Mouse (Mus musculus): Measurements from ENCODE around the gene Scamp3. TPM values are rescaled to one million over a fixed set of nuclear protein-coding genes. Genes with fewer than 3 reads are reported as not detected.
A peak's percentile ranks its signal among the peaks of the same experiment; 100 is the strongest.

The Scamp3 gene
- polyA plus RNA-seq, 1 experiment from 2014 or later, result 128 TPM

DNA sequence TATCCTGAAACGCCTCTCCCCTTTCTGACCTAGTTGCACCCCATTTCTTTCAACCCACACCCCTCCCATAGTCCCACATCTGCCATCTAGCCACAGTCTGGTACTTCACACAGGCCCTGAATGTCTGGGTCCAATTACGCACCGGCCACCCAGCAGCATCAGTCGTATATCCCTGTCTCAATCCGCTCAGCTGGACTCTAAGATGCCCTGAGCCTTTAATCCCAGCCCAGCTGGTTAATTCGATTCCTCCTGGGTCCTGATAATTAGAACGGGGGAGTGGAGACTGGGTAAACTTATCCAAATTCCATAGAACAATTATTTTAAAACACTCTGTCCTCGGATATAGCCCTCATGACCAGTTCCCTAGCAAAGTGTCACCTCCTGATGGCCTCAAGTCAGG lies 31.7 kb upstream of the Scamp3 start:
- no peaks in the 10 kb centered on the region for H3K27me3 ChIP-seq (replicated peaks; ENCODE audit: control insufficient read depth, insufficient read depth, low read length)
- no peak for ATAC-seq
- no peak overlapping the region for H3K27ac ChIP-seq (ENCODE audit: low read length)
- no peak overlapping the region for H3K4me2 ChIP-seq (ENCODE audit: low read length)
- H3K36me3 ChIP-seq (ENCODE audit: control insufficient read depth, insufficient read depth), result no peaks in the 10 kb centered on the region
- H3K4me3 ChIP-seq (replicated peaks; ENCODE audit: low read length), result no peak overlapping the region
- 21% methylated on average over 8 of the region's 8 CpGs for WGBS
- H3K9ac ChIP-seq (replicated peaks; ENCODE audit: low read depth, low read length), result no peak overlapping the region
- H3K4me1 ChIP-seq (replicated peaks; ENCODE audit: control insufficient read depth, insufficient read depth, low read length), result no peaks in the 10 kb centered on the region
- H3K9me3 ChIP-seq (ENCODE audit: control insufficient read depth, low read length), result no peaks in the 10 kb centered on the region

DNA sequence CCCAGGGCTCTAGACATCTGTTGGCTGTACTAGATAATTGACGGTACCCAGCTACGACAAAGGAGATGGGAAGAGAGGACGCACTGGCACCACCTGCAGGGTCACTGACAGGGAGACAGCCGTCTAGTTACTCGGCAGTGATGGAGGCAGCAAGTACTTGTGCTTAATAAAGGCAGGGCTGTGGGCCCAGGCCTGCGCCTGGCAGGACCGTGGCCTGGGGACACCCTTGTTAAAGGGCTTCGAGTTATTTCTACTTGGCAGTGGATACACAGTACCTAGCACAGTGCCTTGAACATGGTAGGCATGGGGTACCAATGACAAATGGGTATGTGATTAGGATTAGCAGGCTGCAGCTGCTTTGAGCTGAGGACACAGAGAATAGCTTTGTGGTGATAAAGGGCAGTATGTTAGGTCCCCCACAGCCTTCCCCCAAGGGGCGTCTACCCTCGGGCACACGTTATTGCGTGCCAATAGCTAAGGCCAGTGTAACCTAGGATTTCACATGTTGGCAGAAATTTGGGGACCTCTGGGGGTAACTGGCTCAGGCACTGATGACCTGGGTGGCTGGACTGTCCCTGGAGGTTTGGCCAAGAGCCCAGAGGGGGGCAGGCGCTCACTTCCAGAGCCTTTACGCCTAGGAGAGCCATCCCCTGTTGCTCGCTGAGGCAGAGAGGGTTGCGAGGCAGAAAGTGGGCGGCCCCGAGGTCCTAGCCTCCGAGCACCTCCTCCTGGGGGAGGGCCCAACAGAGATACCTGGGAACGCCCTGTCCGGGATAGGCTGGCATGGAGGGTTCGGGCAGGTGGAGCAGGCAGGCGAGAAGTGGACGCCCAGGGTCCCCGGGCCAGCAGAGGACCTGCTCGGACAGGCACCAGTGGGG lies 29.9 kb upstream of the Scamp3 start:
- H3K27ac ChIP-seq (ENCODE audit: low read length), result no peak overlapping the region
- no peaks in the 10 kb centered on the region for H3K9me3 ChIP-seq (ENCODE audit: control insufficient read depth, low read length)
- ATAC-seq, result no peak
- H3K4me3 ChIP-seq (replicated peaks; ENCODE audit: low read length), result no peak overlapping the region
- no peaks in the 10 kb centered on the region for H3K36me3 ChIP-seq (ENCODE audit: control insufficient read depth, insufficient read depth)
- H3K4me1 ChIP-seq (replicated peaks; ENCODE audit: control insufficient read depth, insufficient read depth, low read length), result no peaks in the 10 kb centered on the region
- H3K9ac ChIP-seq (replicated peaks; ENCODE audit: low read depth, low read length), result no peak overlapping the region
- no peak overlapping the region for H3K4me2 ChIP-seq (ENCODE audit: low read length)
- 25% methylated on average over 26 of the region's 26 CpGs for WGBS
- H3K27me3 ChIP-seq (replicated peaks; ENCODE audit: control insufficient read depth, insufficient read depth, low read length), result no peaks in the 10 kb centered on the region

DNA sequence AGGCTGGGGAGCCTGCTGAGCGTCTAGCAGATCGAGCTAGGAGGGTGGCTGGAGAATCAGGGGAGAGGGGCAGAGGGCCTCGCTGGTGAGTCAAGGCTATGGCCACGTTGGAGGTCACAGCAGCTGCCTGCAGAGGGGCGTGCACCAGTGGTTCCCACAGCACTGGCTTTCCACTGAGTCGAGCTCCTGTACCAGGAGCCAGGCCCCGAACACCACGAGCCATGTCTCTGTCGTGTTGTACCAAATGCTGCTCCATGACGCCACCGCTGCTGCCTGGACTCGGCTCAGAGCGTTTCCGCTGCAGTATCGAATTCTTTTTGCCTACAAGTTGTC lies 29.3 kb upstream of the Scamp3 start:
- Histone ChIP-seq H3K27ac (ENCODE audit: low read length) (no peak overlapping the region), H3K9ac (replicated peaks; ENCODE audit: low read depth, low read length) (no peak overlapping the region), H3K4me2 (ENCODE audit: low read length) (no peak overlapping the region), H3K9me3 (ENCODE audit: control insufficient read depth, low read length) (no peaks in the 10 kb centered on the region), H3K27me3 (replicated peaks; ENCODE audit: control insufficient read depth, insufficient read depth, low read length) (no peaks in the 10 kb centered on the region), H3K36me3 (ENCODE audit: control insufficient read depth, insufficient read depth) (no peaks in the 10 kb centered on the region), H3K4me3 (replicated peaks; ENCODE audit: low read length) (no peak overlapping the region), H3K4me1 (replicated peaks; ENCODE audit: control insufficient read depth, insufficient read depth, low read length) (no peaks in the 10 kb centered on the region)
- ATAC-seq, result no peak
- 16% methylated on average over 15 of the region's 15 CpGs for WGBS

DNA sequence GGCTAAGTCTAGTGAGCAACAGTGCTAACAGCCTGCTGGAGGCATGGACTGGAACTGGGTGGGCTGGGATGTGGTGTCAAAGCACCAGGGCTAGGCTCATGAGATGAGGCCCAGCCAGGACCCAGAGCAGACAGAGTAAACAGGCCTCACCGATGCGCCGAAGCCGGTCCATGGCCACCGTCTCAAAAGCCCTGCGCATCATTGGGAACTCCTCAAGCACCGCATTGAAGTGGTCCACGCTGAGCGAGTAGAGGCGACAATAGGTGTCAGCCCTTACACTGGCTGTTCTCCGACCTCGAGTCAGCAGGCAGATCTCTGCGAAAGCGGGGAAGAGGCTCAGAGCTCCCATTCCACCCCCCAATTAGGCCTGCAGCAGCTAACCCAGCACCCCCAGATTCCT lies 28.7 kb upstream of the Scamp3 start:
- no peak overlapping the region for H3K9ac ChIP-seq (replicated peaks; ENCODE audit: low read depth, low read length)
- ATAC-seq, result no peak
- H3K36me3 ChIP-seq (ENCODE audit: control insufficient read depth, insufficient read depth), result no peaks in the 10 kb centered on the region
- H3K4me2 ChIP-seq (ENCODE audit: low read length), result no peak overlapping the region
- H3K4me3 ChIP-seq (replicated peaks; ENCODE audit: low read length), result no peak overlapping the region
- no peaks in the 10 kb centered on the region for H3K27me3 ChIP-seq (replicated peaks; ENCODE audit: control insufficient read depth, insufficient read depth, low read length)
- H3K4me1 ChIP-seq (replicated peaks; ENCODE audit: control insufficient read depth, insufficient read depth, low read length), result no peaks in the 10 kb centered on the region
- H3K9me3 ChIP-seq (ENCODE audit: control insufficient read depth, low read length), result no peaks in the 10 kb centered on the region
- 71% methylated on average over 14 of the region's 14 CpGs for WGBS
- H3K27ac ChIP-seq (ENCODE audit: low read length), result no peak overlapping the region

DNA sequence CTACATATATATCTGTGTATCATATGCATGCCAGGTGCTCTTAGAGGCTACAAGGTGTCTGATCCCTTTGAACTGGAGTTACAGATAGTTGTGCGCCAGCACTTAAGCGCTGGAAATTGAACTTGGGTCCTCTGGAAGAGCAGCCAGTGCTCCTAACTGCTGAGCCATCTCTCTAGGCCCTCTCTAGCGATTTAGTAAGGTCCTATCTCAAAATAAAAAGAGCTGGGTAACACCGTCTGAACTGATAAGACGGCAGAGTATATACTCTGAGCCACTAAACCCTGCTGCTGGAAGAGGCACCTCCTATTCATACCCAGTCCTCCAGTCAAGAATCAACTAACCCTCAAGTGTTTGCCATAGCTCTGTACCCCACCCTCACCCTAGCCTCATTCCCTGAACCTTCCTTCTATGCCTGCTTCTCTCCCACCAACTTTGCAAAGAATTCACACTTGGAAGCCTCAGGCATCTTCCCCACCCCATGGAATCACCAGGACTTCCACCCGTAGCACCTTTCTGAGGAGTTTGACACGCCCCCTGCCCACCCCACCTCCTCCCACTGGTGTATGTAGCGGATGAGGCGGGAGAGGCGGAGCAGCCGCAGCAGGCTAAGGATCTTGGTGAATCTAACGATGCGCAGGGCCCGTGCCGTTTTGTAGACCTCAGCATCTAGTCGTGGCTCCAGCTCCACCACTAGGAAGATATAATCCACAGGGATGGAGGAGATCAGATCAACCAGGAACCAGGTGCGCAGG lies 25.0 kb upstream of the Scamp3 start:
- H3K36me3 ChIP-seq (ENCODE audit: control insufficient read depth, insufficient read depth), result no peaks in the 10 kb centered on the region
- no peaks in the 10 kb centered on the region for H3K27me3 ChIP-seq (replicated peaks; ENCODE audit: control insufficient read depth, insufficient read depth, low read length)
- no peak overlapping the region for H3K4me2 ChIP-seq (ENCODE audit: low read length)
- no peak for ATAC-seq
- whole genome bisulfite sequencing, result 65% methylated on average over 17 of the region's 17 CpGs
- no peaks in the 10 kb centered on the region for H3K4me1 ChIP-seq (replicated peaks; ENCODE audit: control insufficient read depth, insufficient read depth, low read length)
- no peak overlapping the region for H3K4me3 ChIP-seq (replicated peaks; ENCODE audit: low read length)
- H3K9me3 ChIP-seq (ENCODE audit: control insufficient read depth, low read length), result no peaks in the 10 kb centered on the region
- H3K27ac ChIP-seq (ENCODE audit: low read length), result no peak overlapping the region
- H3K9ac ChIP-seq (replicated peaks; ENCODE audit: low read depth, low read length), result no peak overlapping the region

DNA sequence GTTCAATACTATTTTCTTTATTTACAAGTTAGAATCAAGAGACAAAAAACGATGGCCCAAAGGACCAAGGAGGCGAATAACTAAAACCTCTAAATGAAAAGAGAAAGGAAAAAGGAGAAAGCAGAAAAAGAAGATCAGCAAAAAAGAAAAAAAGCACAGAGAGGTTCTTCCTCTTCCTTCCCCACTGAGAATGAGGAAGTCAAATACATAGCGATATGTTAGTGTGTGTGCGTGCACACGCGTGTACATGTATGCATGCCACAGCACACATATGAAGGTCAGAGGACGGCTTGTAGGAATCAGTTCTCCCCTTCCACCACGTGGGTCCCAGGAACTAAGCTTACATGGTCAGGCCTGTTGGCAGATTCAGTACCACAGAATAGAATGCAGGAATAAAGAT lies 20.3 kb upstream of the Scamp3 start:
- H3K9ac ChIP-seq (replicated peaks; ENCODE audit: low read depth, low read length), result no peak overlapping the region
- H3K36me3 ChIP-seq (ENCODE audit: control insufficient read depth, insufficient read depth), result no peaks in the 10 kb centered on the region
- no peaks in the 10 kb centered on the region for H3K9me3 ChIP-seq (ENCODE audit: control insufficient read depth, low read length)
- H3K4me2 ChIP-seq (ENCODE audit: low read length), result no peak overlapping the region
- 89% methylated on average over 8 of the region's 8 CpGs for WGBS
- ATAC-seq, result no peak
- no peak overlapping the region for H3K4me3 ChIP-seq (replicated peaks; ENCODE audit: low read length)
- H3K27me3 ChIP-seq (replicated peaks; ENCODE audit: control insufficient read depth, insufficient read depth, low read length), result no peaks in the 10 kb centered on the region
- H3K27ac ChIP-seq (ENCODE audit: low read length), result no peak overlapping the region
- H3K4me1 ChIP-seq (replicated peaks; ENCODE audit: control insufficient read depth, insufficient read depth, low read length), result peaks cover 18% of the 10 kb centered on the region

- ATAC-seq, result no peak
- Histone ChIP-seq H3K9ac (replicated peaks; ENCODE audit: low read depth, low read length) (peak overlapping the region; percentile 81), H3K9me3 (ENCODE audit: control insufficient read depth, low read length) (no peaks in the 10 kb centered on the region), H3K4me2 (ENCODE audit: low read length) (peak overlapping the region; percentile 79), H3K27me3 (replicated peaks; ENCODE audit: control insufficient read depth, insufficient read depth, low read length) (no peaks in the 10 kb centered on the region), H3K4me1 (replicated peaks; ENCODE audit: control insufficient read depth, insufficient read depth, low read length) (peaks cover 18% of the 10 kb centered on the region), H3K27ac (ENCODE audit: low read length) (0 out of 2 replicates have a peak overlapping the region, but pooled peaks have one; percentile 3), H3K4me3 (replicated peaks; ENCODE audit: low read length) (peak overlapping the region; percentile 80), H3K36me3 (ENCODE audit: control insufficient read depth, insufficient read depth) (no peaks in the 10 kb centered on the region)
- 16% methylated on average over 7 of the region's 7 CpGs for WGBS
Observed at GRCm38 (mm10) chr3:89158651-89159050, 18.6 kb upstream of the Scamp3 start.

DNA sequence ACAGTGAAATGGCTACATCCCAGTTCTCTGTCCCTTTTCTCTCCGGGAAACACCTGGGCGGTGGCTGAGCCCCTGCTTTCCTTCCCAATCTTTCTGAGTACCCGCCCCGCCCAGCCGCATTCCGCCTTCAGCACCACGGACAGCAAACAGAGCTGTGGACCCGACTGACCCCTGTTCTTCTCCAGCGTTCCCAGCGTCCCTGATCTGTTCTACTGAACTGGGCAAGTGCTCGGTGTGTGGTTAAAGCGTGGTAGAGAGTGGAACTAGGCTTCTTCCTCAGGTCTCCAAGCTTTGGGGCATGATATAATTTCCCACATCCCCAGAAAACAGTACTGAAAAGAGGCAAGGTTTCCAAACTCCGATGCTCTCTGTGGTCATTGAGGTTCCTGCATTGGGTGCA lies 18.1 kb upstream of the Scamp3 start:
- Histone ChIP-seq H3K4me3 (replicated peaks; ENCODE audit: low read length) (peak overlapping the region; percentile 80), H3K4me1 (replicated peaks; ENCODE audit: control insufficient read depth, insufficient read depth, low read length) (peaks cover 24% of the 10 kb centered on the region), H3K9ac (replicated peaks; ENCODE audit: low read depth, low read length) (peak overlapping the region; percentile 81), H3K36me3 (ENCODE audit: control insufficient read depth, insufficient read depth) (no peaks in the 10 kb centered on the region), H3K27me3 (replicated peaks; ENCODE audit: control insufficient read depth, insufficient read depth, low read length) (no peaks in the 10 kb centered on the region), H3K9me3 (ENCODE audit: control insufficient read depth, low read length) (no peaks in the 10 kb centered on the region), H3K27ac (ENCODE audit: low read length) (no peak overlapping the region; the same call in 1 of the 2 replicates), H3K4me2 (ENCODE audit: low read length) (peak overlapping the region; percentile 79)
- no peak for ATAC-seq
- WGBS, result under 1% methylated on average over 13 of the region's 13 CpGs

- under 1% methylated on average over 60 of the region's 66 CpGs for WGBS
- H3K4me3 ChIP-seq (replicated peaks; ENCODE audit: low read length), result peak within 1 kb of the TSS; percentile 80
- no peak within 1 kb of the TSS; the same call in 1 of the 2 replicates for H3K27ac ChIP-seq (ENCODE audit: low read length)
- no peaks in the 10 kb centered on the region for H3K27me3 ChIP-seq (replicated peaks; ENCODE audit: control insufficient read depth, insufficient read depth, low read length)
- no peaks in the 10 kb centered on the region for H3K9me3 ChIP-seq (ENCODE audit: control insufficient read depth, low read length)
- peaks cover 25% of the 10 kb centered on the region for H3K4me1 ChIP-seq (replicated peaks; ENCODE audit: control insufficient read depth, insufficient read depth, low read length)
- peak within 1 kb of the TSS; percentile 79 for H3K4me2 ChIP-seq (ENCODE audit: low read length)
- peak within 1 kb of the TSS; percentile 81 for H3K9ac ChIP-seq (replicated peaks; ENCODE audit: low read depth, low read length)
- peak; percentile 78 for ATAC-seq
- no peaks in the 10 kb centered on the region for H3K36me3 ChIP-seq (ENCODE audit: control insufficient read depth, insufficient read depth)
Observed at GRCm38 (mm10) chr3:89159616-89160344, 17.5 kb upstream of the Scamp3 start, which contains the start of gene Hcn3. Gene Hcn3, minus strand, starts transcription at chr3:89160196.

All from forebrain, embryonic 16.5 days (tissue).